Mouse (Mus musculus): ENCODE data around the gene Tlr5. TPM values are rescaled to one million over a fixed set of nuclear protein-coding genes. Genes with fewer than 3 reads are reported as not detected.

Tlr5 gene
- polyA plus RNA-seq, 1 experiment from 2014 or later = 0.37 TPM

GRCm38 (mm10) chr1:182982995-182983394, 28.4 kb downstream of the Tlr5 start:
- no peaks in the 10 kb centered on the region for H3K36me3 ChIP-seq (replicated peaks)
- H3K4me1 ChIP-seq = peaks cover 10% of the 10 kb centered on the region
- DNase-seq (ENCODE audit: low spot score) = peak; percentile 94
- H3K4me3 ChIP-seq = peak overlapping the region; percentile 54
- H3K27ac ChIP-seq (replicated peaks) = peak overlapping the region; percentile 89
- H3K27me3 ChIP-seq (replicated peaks; ENCODE audit: low read depth, poor library complexity, severe bottlenecking) = peaks cover 24% of the 10 kb centered on the region
- WGBS = 1% methylated on average over 13 of the region's 15 CpGs
- H3K9me3 ChIP-seq = no peaks in the 10 kb centered on the region

- Histone ChIP-seq H3K27me3 (replicated peaks; ENCODE audit: low read depth, poor library complexity, severe bottlenecking) (peaks cover 24% of the 10 kb centered on the region), H3K9me3 (no peaks in the 10 kb centered on the region), H3K4me3 (peak overlapping the region; percentile 54), H3K27ac (replicated peaks) (peak overlapping the region; percentile 89), H3K36me3 (replicated peaks) (no peaks in the 10 kb centered on the region), H3K4me1 (peaks cover 10% of the 10 kb centered on the region)
- 53% methylated on average over 14 of the region's 14 CpGs for WGBS
- DNase-seq (ENCODE audit: low spot score) = peak; percentile 50
Measured at GRCm38 (mm10) chr1:182983496-182984127, 29.0 kb downstream of the Tlr5 start.

GRCm38 (mm10) chr1:182986243-182986642, 31.7 kb downstream of the Tlr5 start:
- WGBS = 78% methylated on average over 13 of the region's 13 CpGs
- DNase-seq (ENCODE audit: low spot score) = no peak
- peaks cover 13% of the 10 kb centered on the region for H3K4me1 ChIP-seq

GRCm38 (mm10) chr1:182986750-182987149, 32.2 kb downstream of the Tlr5 start:
- 91% methylated on average over 11 of the region's 11 CpGs for WGBS
- H3K4me1 ChIP-seq = peaks cover 13% of the 10 kb centered on the region
- DNase-seq (ENCODE audit: low spot score) = no peak
- H3K27ac ChIP-seq (replicated peaks) = no peak overlapping the region
- no peak overlapping the region for H3K4me3 ChIP-seq
- H3K36me3 ChIP-seq (replicated peaks) = no peaks in the 10 kb centered on the region
- peaks cover 12% of the 10 kb centered on the region for H3K27me3 ChIP-seq (replicated peaks; ENCODE audit: low read depth, poor library complexity, severe bottlenecking)
- H3K9me3 ChIP-seq = no peaks in the 10 kb centered on the region

More at GRCm38 (mm10) chr1:182986243-182986642, 31.7 kb downstream of the Tlr5 start:
- Histone ChIP-seq H3K36me3 (replicated peaks) (no peaks in the 10 kb centered on the region), H3K27me3 (replicated peaks; ENCODE audit: low read depth, poor library complexity, severe bottlenecking) (peaks cover 17% of the 10 kb centered on the region), H3K27ac (replicated peaks) (no peak overlapping the region), H3K9me3 (no peaks in the 10 kb centered on the region), H3K4me3 (no peak overlapping the region)

GRCm38 (mm10) chr1:182987801-182988200, 33.2 kb downstream of the Tlr5 start:
- DNase-seq (ENCODE audit: low spot score) = no peak
- Histone ChIP-seq H3K36me3 (replicated peaks) (no peaks in the 10 kb centered on the region), H3K9me3 (no peaks in the 10 kb centered on the region), H3K27me3 (replicated peaks; ENCODE audit: low read depth, poor library complexity, severe bottlenecking) (0 out of 2 replicates have a peak, but pooled peaks cover 4% of the 10 kb centered on the region), H3K4me1 (peaks cover 13% of the 10 kb centered on the region), H3K4me3 (no peak overlapping the region), H3K27ac (replicated peaks) (no peak overlapping the region)
- 89% methylated on average over 13 of the region's 13 CpGs for WGBS

GRCm38 (mm10) chr1:182988646-182989045, 34.1 kb downstream of the Tlr5 start:
- H3K9me3 ChIP-seq = no peaks in the 10 kb centered on the region
- H3K27ac ChIP-seq (replicated peaks) = no peak overlapping the region
- 82% methylated on average over 3 of the region's 3 CpGs for WGBS
- no peaks in the 10 kb centered on the region for H3K36me3 ChIP-seq (replicated peaks)
- H3K4me1 ChIP-seq = peaks cover 6% of the 10 kb centered on the region
- H3K4me3 ChIP-seq = no peak overlapping the region
- H3K27me3 ChIP-seq (replicated peaks; ENCODE audit: low read depth, poor library complexity, severe bottlenecking) = 0 out of 2 replicates have a peak, but pooled peaks cover 4% of the 10 kb centered on the region
- DNase-seq (ENCODE audit: low spot score) = no peak

- Histone ChIP-seq H3K4me1 (0 out of 2 replicates have a peak, but pooled peaks cover 3% of the 10 kb centered on the region), H3K36me3 (replicated peaks) (no peaks in the 10 kb centered on the region), H3K27me3 (replicated peaks; ENCODE audit: low read depth, poor library complexity, severe bottlenecking) (0 out of 2 replicates have a peak, but pooled peaks cover 4% of the 10 kb centered on the region), H3K27ac (replicated peaks) (no peak overlapping the region), H3K9me3 (no peaks in the 10 kb centered on the region), H3K4me3 (no peak overlapping the region)
- DNase-seq (ENCODE audit: low spot score) = no peak
- WGBS = 80% methylated on average over 14 of the region's 14 CpGs
Measured at GRCm38 (mm10) chr1:182990092-182990762, 35.6 kb downstream of the Tlr5 start.

- no peaks in the 10 kb centered on the region for H3K9me3 ChIP-seq
- 13% methylated on average over 7 of the region's 7 CpGs for WGBS
- DNase-seq (ENCODE audit: low spot score) = peak; percentile 74
- no peak overlapping the region for H3K27ac ChIP-seq (replicated peaks)
- 0 out of 2 replicates have a peak, but pooled peaks cover 4% of the 10 kb centered on the region for H3K27me3 ChIP-seq (replicated peaks; ENCODE audit: low read depth, poor library complexity, severe bottlenecking)
- 0 out of 2 replicates have a peak, but pooled peaks cover 3% of the 10 kb centered on the region for H3K4me1 ChIP-seq
- H3K4me3 ChIP-seq = no peak overlapping the region
- no peaks in the 10 kb centered on the region for H3K36me3 ChIP-seq (replicated peaks)
Measured at GRCm38 (mm10) chr1:182991002-182991778, 36.6 kb downstream of the Tlr5 start.

Other genes starting within 250 kb of the Tlr5 start
- not detected in 2 replicates for gene Ccdc185, start 205.6 kb upstream of the Tlr5 start, polyA plus RNA-seq (2016; fragmentation: Nextera tagmentation; extraction: Ambion mirVana)
- gene Susd4, start 190.9 kb upstream of the Tlr5 start, polyA plus RNA-seq (2016; fragmentation: Nextera tagmentation; extraction: Ambion mirVana) = 13.5 and 14.9 TPM in 2 replicates